Mouse (Mus musculus) limb, embryonic 14.5 days (tissue): Measurements from ENCODE around the gene C1ra. TPM values are rescaled to one million over a fixed set of nuclear protein-coding genes. Genes with fewer than 3 reads are reported as not detected.

Experiments
- ATAC-seq: fragments of 200-750 bp; cut with Nextera tagmentation; 2 replicates; pipeline ENCODE4 v1.8.0; 2017; ENCODE audit warnings: low read depth, moderate number of reproducible peaks, moderate TSS enrichment; ENCODE audit not compliant: low FRiP score
- DNase-seq: peaks from one replicate; pipeline ENCODE4 v3.0.0-alpha.2; 2015; ENCODE audit warnings: low spot score
- H3K27ac ChIP-seq: fragments of 300-500 bp; sonication (generic); replicated peaks from 2 replicates; pipeline ENCODE4 v1.5.1; 2014; ENCODE audit warnings: low read depth, mild to moderate bottlenecking, low read length, moderate library complexity, mixed read lengths
- H3K27me3 ChIP-seq: fragments of 300-500 bp; sonication (generic); 2 replicates; pipeline ENCODE4 v1.6.1; 2014; ENCODE audit warnings: low read length, mixed read lengths; ENCODE audit not compliant: control insufficient read depth, insufficient read depth
- H3K36me3 ChIP-seq: fragments of 300-500 bp; sonication (generic); 2 replicates; pipeline ENCODE4 v1.6.1; 2014; ENCODE audit warnings: mild to moderate bottlenecking, low read length, moderate library complexity, mixed read lengths; ENCODE audit not compliant: control insufficient read depth, insufficient read depth
- H3K4me1 ChIP-seq: fragments of 300-500 bp; sonication (generic); 2 replicates; pipeline ENCODE4 v1.6.1; 2014; ENCODE audit warnings: antibody characterized with exemption, low read length, mixed read lengths; ENCODE audit not compliant: control insufficient read depth, insufficient read depth
- H3K4me2 ChIP-seq: fragments of 300-500 bp; sonication (generic); replicated peaks from 2 replicates; pipeline ENCODE4 v1.6.1; 2014; ENCODE audit warnings: low read depth, mild to moderate bottlenecking, low read length, moderate library complexity; ENCODE audit not compliant: severe bottlenecking
- H3K4me3 ChIP-seq: fragments of 300-500 bp; sonication (generic); replicated peaks from 2 replicates; pipeline ENCODE4 v1.5.1; 2014; ENCODE audit warnings: low read length
- H3K9ac ChIP-seq: fragments of 300-500 bp; sonication (generic); 2 replicates; pipeline ENCODE4 v1.6.1; 2014; ENCODE audit warnings: mild to moderate bottlenecking, low read depth, low read length, moderate library complexity; ENCODE audit not compliant: severe bottlenecking
- H3K9me3 ChIP-seq: fragments of 300-500 bp; sonication (generic); 2 replicates; pipeline ENCODE4 v1.6.1; 2016; ENCODE audit warnings: low read length; ENCODE audit not compliant: control insufficient read depth
- POLR2A ChIP-seq: fragments of 200-500 bp; IDR thresholded peaks from 2 replicates; pipeline ENCODE4 v1.8.0; 2012; ENCODE audit warnings: inconsistent platforms, mild to moderate bottlenecking, moderate library complexity, borderline replicate concordance; ENCODE audit not compliant: insufficient read depth, insufficient read length; ENCODE audit errors: extremely low read depth
- WGBS: fragments of 180-500 bp; shearing (Covaris S2); extraction: QIAGEN DNeasy Blood & Tissue Kit; methylation state at CpG from one replicate; pipeline ENCODE4 v1.1.7; 2014; 5-methylcytosine and 5-hydroxymethylcytosine counted together
- polyA plus RNA-seq, 2 experiments: library from polyadenylated mRNA; depleted of rRNA in 1 of 2; stranded (reverse) in 1 of 2; unstranded in 1 of 2; fragments of >200 nt; fragmentation: Nextera tagmentation in 1 of 2; extraction: Ambion mirVana in 1 of 2; gene quantifications; 2 replicates each; pipeline versions ENCODE4 v1.2.1 to v1.2.3; 2012 to 2014

Gene C1ra
- 1.4 and 2.1 TPM in 2 replicates for polyA plus RNA-seq (2012; rRNA removed)
- polyA plus RNA-seq (2014; fragmentation: Nextera tagmentation; extraction: Ambion mirVana), result 1.7 and 1.9 TPM in 2 replicates

DNA sequence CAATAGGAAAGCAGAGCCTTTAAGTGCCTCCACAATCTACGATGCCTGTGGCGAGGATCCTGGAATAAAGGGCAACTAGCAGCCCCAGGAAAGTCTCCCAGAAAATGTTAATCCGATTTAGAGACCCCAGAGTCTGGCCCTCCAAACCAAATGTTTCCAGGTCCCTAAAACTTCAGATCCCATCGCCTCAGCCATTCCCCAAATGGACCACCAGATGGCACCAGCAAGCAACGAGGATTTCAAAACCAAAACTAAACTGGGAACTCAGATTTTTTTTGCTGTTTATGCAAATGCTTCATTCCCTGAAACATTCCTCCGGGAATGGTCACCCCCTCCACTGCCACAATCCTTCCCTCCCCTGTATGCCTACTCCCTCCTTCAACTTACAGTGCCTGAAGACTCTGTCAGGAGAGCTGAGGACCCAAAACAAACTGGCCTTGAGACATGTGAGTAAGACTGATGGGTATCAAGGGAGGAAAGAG, at the start of gene C1ra:
Gene C1ra (plus strand): TSS at position 51 of the 482 bp plus-strand sequence.
- Histone ChIP-seq H3K4me2 (peak within 1 kb of the TSS; percentile 40), H3K4me1 (no peaks in the 10 kb centered on the region), H3K36me3 (no peaks in the 10 kb centered on the region), H3K27me3 (no peaks in the 10 kb centered on the region), H3K9ac (peak within 1 kb of the TSS; percentile 34), H3K27ac (no peak within 1 kb of the TSS), H3K9me3 (no peaks in the 10 kb centered on the region), H3K4me3 (peak within 1 kb of the TSS; percentile 21)
- 11% methylated on average over 6 of the region's 6 CpGs for WGBS
- TF ChIP-seq POLR2A, result no peak
- ATAC-seq, result no peak
- DNase-seq, result peak; percentile 62

DNA sequence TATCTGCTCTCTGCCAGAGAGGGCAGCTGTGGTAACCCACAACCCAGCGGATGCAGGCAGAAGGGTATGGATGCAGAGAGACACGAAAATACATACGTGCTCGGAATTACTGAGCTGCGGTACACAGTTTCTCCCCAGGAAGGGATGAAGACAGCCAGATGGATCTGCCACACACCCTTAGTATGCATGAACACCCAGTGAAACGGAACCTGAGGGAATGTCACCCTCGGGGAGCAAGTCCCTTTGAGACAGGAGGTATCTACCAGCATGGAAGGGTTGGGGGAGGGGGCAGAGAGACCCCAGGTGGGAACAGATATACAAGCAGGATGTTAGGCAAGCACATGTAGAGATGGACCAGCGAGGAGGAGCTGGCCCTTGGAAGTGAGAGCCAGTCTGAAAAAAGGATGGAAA, 48.3 kb upstream of the C1ra start:
- H3K27ac ChIP-seq, result no peak overlapping the region
- H3K9ac ChIP-seq, result no peak overlapping the region; the same call in 1 of the 2 replicates
- ATAC-seq, result no peak
- WGBS, result 21% methylated on average over 8 of the region's 8 CpGs
- H3K27me3 ChIP-seq, result no peaks in the 10 kb centered on the region
- H3K36me3 ChIP-seq, result no peaks in the 10 kb centered on the region
- no peak for TF ChIP-seq POLR2A
- DNase-seq, result no peak
- H3K9me3 ChIP-seq, result no peaks in the 10 kb centered on the region
- peak overlapping the region; percentile 40 for H3K4me3 ChIP-seq
- H3K4me1 ChIP-seq, result no peaks in the 10 kb centered on the region
- H3K4me2 ChIP-seq, result peak overlapping the region; percentile 67

DNA sequence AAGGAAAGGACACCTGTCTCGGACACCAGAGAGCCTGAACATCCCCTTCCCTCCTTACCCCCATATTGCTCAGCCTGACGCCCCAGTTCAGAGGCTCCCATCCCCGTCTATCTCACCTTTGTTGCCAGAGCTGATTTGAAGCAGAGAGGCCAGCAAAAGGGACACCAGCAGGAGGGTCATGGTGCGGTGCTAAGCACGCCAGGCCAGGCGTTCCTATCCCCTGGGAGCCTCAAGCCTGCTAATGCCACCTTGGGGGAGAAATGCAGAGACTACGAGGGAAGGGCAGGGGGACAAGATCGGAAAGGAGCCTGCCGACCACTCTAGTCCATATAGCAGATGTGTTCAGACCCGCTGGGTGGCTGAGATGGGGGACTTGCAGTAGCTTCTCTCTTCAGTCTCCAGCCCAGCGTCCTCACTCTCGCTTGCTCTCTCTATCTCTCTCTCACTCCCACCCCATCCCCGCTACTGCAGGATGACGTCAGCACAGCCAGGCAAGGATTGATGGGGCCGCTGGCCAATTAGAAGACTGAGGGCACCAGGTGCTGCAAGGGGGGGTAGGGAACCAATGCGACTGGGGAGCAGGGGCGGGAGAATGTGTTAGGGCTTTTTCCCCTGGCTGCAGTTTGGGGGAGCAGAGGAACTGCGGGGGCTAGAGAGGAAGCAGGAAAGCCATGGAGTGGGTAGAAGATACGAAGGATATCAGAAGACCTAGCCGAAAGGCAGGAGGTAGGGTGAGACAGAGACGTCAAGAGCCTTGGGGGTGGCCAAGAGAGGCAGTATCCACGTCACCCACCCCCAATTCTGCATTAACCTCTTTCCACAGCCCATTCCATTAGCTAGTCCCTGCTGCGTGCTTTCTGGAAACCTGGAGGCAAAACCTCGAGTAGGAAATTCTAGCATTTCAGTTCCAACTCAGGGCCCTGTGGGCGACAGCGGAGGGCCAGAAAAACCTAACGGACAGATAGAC, 47.6 kb upstream of the C1ra start, which contains the start of gene Clstn3:
Gene Clstn3 (minus strand): TSS at position 490 of the 967 bp plus-strand sequence.
- Histone ChIP-seq H3K4me2 (peak within 1 kb of the TSS; percentile 67), H3K27ac (no peak within 1 kb of the TSS), H3K9ac (peak within 1 kb of the TSS; percentile 43), H3K9me3 (no peaks in the 10 kb centered on the region), H3K27me3 (no peaks in the 10 kb centered on the region), H3K4me1 (no peaks in the 10 kb centered on the region), H3K36me3 (no peaks in the 10 kb centered on the region), H3K4me3 (peak within 1 kb of the TSS; percentile 40)
- ATAC-seq (peak; percentile 93), DNase-seq (peak; percentile 85)
- TF ChIP-seq POLR2A, result no peak
- 9% methylated on average over 26 of the region's 27 CpGs for WGBS

DNA sequence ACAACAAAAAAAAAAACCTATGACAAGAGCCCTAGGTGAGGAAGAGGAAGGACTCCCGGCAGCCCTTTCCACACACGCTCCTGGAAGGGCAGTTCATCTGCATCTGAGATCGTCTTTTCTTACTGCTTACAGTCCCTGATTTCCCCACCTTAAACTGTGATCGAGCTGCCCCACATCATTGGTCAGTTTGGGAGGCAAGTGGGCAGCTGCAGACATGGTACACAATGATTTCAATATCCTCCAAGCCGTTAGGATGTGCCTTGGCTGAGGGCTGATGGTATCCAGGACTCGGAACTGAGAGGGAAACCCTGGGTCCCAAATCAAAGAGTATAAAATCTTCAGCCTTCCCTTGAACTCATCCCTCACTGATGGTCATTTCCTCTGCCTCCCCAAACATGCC, 46.9 kb upstream of the C1ra start:
- DNase-seq (no peak), ATAC-seq (no peak)
- Histone ChIP-seq H3K36me3 (no peaks in the 10 kb centered on the region), H3K27ac (no peak overlapping the region), H3K9me3 (no peaks in the 10 kb centered on the region), H3K9ac (peak overlapping the region; percentile 43), H3K4me3 (peak overlapping the region; percentile 40), H3K27me3 (no peaks in the 10 kb centered on the region), H3K4me1 (no peaks in the 10 kb centered on the region), H3K4me2 (peak overlapping the region; percentile 67)
- WGBS, result 31% methylated on average over 6 of the region's 6 CpGs
- TF ChIP-seq POLR2A, result no peak

GRCm38 (mm10) chr6:124465729-124466128, 46.5 kb upstream of the C1ra start:
- no peak for TF ChIP-seq POLR2A
- DNase-seq (no peak), ATAC-seq (no peak)
- no peak overlapping the region for H3K9ac ChIP-seq
- H3K27me3 ChIP-seq, result no peaks in the 10 kb centered on the region
- no peaks in the 10 kb centered on the region for H3K4me1 ChIP-seq
- WGBS, result 55% methylated on average over 6 of the region's 6 CpGs
- no peak overlapping the region; the same call in 1 of the 2 replicates for H3K4me2 ChIP-seq
- H3K36me3 ChIP-seq, result no peaks in the 10 kb centered on the region
- no peak overlapping the region for H3K27ac ChIP-seq
- no peak overlapping the region for H3K4me3 ChIP-seq
- H3K9me3 ChIP-seq, result no peaks in the 10 kb centered on the region
